Mouse (Mus musculus) myocyte (in vitro differentiated cells): Measurements from ENCODE around the gene Abca14.

Experiments used
- MAX ChIP-seq: IDR thresholded peaks from one replicate; pipeline ENCODE4 v1.6.1; 2011; ENCODE audit warnings: low read depth, mild to moderate bottlenecking, control low read depth
- MYOG ChIP-seq, 3 experiments: IDR thresholded peaks; one replicate each; pipeline ENCODE4 v1.6.1; 2011; ENCODE audit warnings: control low read depth in 2 of 3, low read depth in 2 of 3, mild to moderate bottlenecking in 2 of 3; ENCODE audit not compliant: insufficient read length in 2 of 3, control insufficient read depth in 1 of 3, insufficient read depth in 1 of 3
- POLR2A ChIP-seq: IDR thresholded peaks from one replicate; pipeline ENCODE4 v1.6.1; 2011; ENCODE audit warnings: low read depth, mild to moderate bottlenecking, control low read depth, moderate library complexity; ENCODE audit not compliant: insufficient read length
- REST ChIP-seq: IDR thresholded peaks from one replicate; pipeline ENCODE4 v1.6.1; 2011; ENCODE audit warnings: mild to moderate bottlenecking, control low read depth, moderate library complexity; ENCODE audit not compliant: insufficient read depth, insufficient read length
- TCF3 ChIP-seq: IDR thresholded peaks from one replicate; pipeline ENCODE4 v1.6.1; 2011; ENCODE audit warnings: low read depth, control low read depth; ENCODE audit not compliant: insufficient read length

DNA sequence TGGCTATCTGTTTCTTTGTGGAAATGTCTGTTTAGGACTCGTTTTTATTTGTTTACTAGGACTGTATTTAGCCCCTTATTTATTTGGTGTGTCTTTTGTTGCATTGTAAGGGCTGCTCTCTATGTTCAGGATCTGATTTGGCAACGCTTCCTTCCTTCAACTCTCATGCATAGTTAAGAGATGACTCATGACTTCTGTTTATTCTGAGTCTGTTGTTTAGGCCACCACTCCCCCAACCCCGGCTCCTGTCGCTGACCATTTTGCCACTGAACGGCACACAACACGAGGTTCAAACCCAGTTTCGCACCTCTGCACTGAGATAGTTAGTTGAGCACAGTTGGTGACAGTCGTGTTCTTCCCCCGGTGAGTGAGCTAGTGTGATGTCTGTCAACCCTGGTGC is 2.2 kb downstream of the Abca14 start:
- TF ChIP-seq POLR2A (no peak), MAX (no peak), REST (no peak), TCF3 (no peak), MYOG (IDR thresholded peaks at IDR 0.05; ENCODE audit: control insufficient read depth in 1 of 3, insufficient read depth in 1 of 3, insufficient read length in 2 of 3, low read depth in 2 of 3) (no peak)
